Mouse (Mus musculus) frontal cortex, postnatal 10 days (tissue): ENCODE results near the gene Trip11.

Source experiments
- DNase-seq, 2 experiments: peaks; one replicate each; pipeline ENCODE4 v3.0.0; 2022; ENCODE audit warnings: low spot score in 2 of 2, mixed read lengths in 1 of 2

Trip11 gene

GRCm38 (mm10) chr12:101821596-101821995, 91.5 kb downstream of the Trip11 start:
- no peak for DNase-seq

- DNase-seq, result no peak
These were observed 93.5 kb downstream of the Trip11 start for GRCm38 (mm10) chr12:101819570-101819969.

GRCm38 (mm10) chr12:101818608-101819370, 94.3 kb downstream of the Trip11 start, which contains the start of gene Fbln5:
Gene Fbln5, minus strand, starts transcription at chr12:101819055.
- no peak for DNase-seq

GRCm38 (mm10) chr12:101818246-101818607, 94.8 kb downstream of the Trip11 start:
- DNase-seq, result no peak

GRCm38 (mm10) chr12:101816810-101817209, 96.3 kb downstream of the Trip11 start:
- DNase-seq, result no peak

GRCm38 (mm10) chr12:101815796-101816195, 97.3 kb downstream of the Trip11 start:
- no peak for DNase-seq

- DNase-seq, result no peak
These were observed 98.6 kb downstream of the Trip11 start for GRCm38 (mm10) chr12:101814423-101814822.

GRCm38 (mm10) chr12:101811181-101811580, 101.9 kb downstream of the Trip11 start:
- no peak for DNase-seq

- no peak for DNase-seq
These were observed 102.6 kb downstream of the Trip11 start for GRCm38 (mm10) chr12:101810515-101810914.

GRCm38 (mm10) chr12:101807400-101807799, 105.7 kb downstream of the Trip11 start:
- DNase-seq, result no peak

GRCm38 (mm10) chr12:101802445-101802844, 110.6 kb downstream of the Trip11 start:
- no peak for DNase-seq

- DNase-seq, result no peak
These were observed 111.3 kb downstream of the Trip11 start for GRCm38 (mm10) chr12:101801744-101802143.

- DNase-seq, result no peak
These were observed 112.0 kb downstream of the Trip11 start for GRCm38 (mm10) chr12:101801051-101801450.

- no peak for DNase-seq
These were observed 114.7 kb downstream of the Trip11 start for GRCm38 (mm10) chr12:101798189-101798922.

GRCm38 (mm10) chr12:101794458-101794857, 118.6 kb downstream of the Trip11 start:
- no peak for DNase-seq

GRCm38 (mm10) chr12:101793221-101793621, 119.8 kb downstream of the Trip11 start:
- DNase-seq, result no peak

- no peak for DNase-seq
These were observed 120.4 kb downstream of the Trip11 start for GRCm38 (mm10) chr12:101792684-101793083.

- no peak for DNase-seq
These were observed 123.3 kb downstream of the Trip11 start for GRCm38 (mm10) chr12:101789767-101790166.

GRCm38 (mm10) chr12:101789250-101789649, 123.8 kb downstream of the Trip11 start:
- DNase-seq, result no peak
